Mouse (Mus musculus) neural tube, embryonic 11.5 days (tissue): ENCODE results near the gene Spdef. TPM values are rescaled to one million over a fixed set of nuclear protein-coding genes. Genes with fewer than 3 reads are reported as not detected.
A peak's percentile ranks its signal among the peaks of the same experiment; 100 is the strongest.

Experiments
- ATAC-seq: fragments of 200-750 bp; cut with Nextera tagmentation; 2 replicates; pipeline ENCODE4 v1.8.0; 2017; ENCODE audit warnings: moderate number of reproducible peaks, mild to moderate bottlenecking, moderate TSS enrichment, moderate library complexity; ENCODE audit not compliant: insufficient read depth, low FRiP score, low TSS enrichment
- DNase-seq: peaks from one replicate; pipeline ENCODE4 v3.0.0-alpha.2; 2015; ENCODE audit warnings: low spot score
- H3K27ac ChIP-seq: fragments of 300-500 bp; sonication (generic); 2 replicates; pipeline ENCODE4 v1.5.1; 2014; ENCODE audit warnings: low read depth, mild to moderate bottlenecking, low read length
- H3K27me3 ChIP-seq: fragments of 300-500 bp; sonication (generic); 2 replicates; pipeline ENCODE4 v1.6.1; 2014; ENCODE audit warnings: mild to moderate bottlenecking, low read length, mixed read lengths; ENCODE audit not compliant: control insufficient read depth, insufficient read depth
- H3K36me3 ChIP-seq: fragments of 300-500 bp; sonication (generic); 2 replicates; pipeline ENCODE4 v1.6.1; 2014; ENCODE audit warnings: mild to moderate bottlenecking, low read length, moderate library complexity, mixed read lengths; ENCODE audit not compliant: control insufficient read depth, insufficient read depth
- H3K4me1 ChIP-seq: fragments of 300-500 bp; sonication (generic); 2 replicates; pipeline ENCODE4 v1.6.1; 2014; ENCODE audit warnings: low read length, mixed read lengths; ENCODE audit not compliant: control insufficient read depth, insufficient read depth
- H3K4me2 ChIP-seq: fragments of 300-500 bp; sonication (generic); 2 replicates; pipeline ENCODE4 v1.6.1; 2014; ENCODE audit warnings: low read depth, mild to moderate bottlenecking, moderate library complexity
- H3K4me3 ChIP-seq: fragments of 300-500 bp; sonication (generic); 2 replicates; pipeline ENCODE4 v1.5.1; 2014; ENCODE audit warnings: low read depth, low read length
- H3K9ac ChIP-seq: fragments of 300-500 bp; sonication (generic); 2 replicates; pipeline ENCODE4 v1.6.1; 2014; ENCODE audit warnings: mild to moderate bottlenecking, low read length
- H3K9me3 ChIP-seq: fragments of 300-500 bp; sonication (generic); 2 replicates; pipeline ENCODE4 v1.6.1; 2016; ENCODE audit warnings: low read length; ENCODE audit not compliant: control insufficient read depth
- WGBS: fragments of 180-500 bp; shearing (Covaris S2); extraction: QIAGEN DNeasy Blood & Tissue Kit; methylation state at CpG from one replicate; pipeline ENCODE4 v1.1.7; 2014; 5-methylcytosine and 5-hydroxymethylcytosine counted together
- polyA plus RNA-seq: library from polyadenylated mRNA; unstranded; fragments of >200 nt; fragmentation: Nextera tagmentation; extraction: Ambion mirVana; gene quantifications from 2 replicates; pipeline ENCODE4 v1.2.1, GENCODE M21; 2014

Spdef gene
- polyA plus RNA-seq, 1 experiment from 2014 or later = not detected

DNA sequence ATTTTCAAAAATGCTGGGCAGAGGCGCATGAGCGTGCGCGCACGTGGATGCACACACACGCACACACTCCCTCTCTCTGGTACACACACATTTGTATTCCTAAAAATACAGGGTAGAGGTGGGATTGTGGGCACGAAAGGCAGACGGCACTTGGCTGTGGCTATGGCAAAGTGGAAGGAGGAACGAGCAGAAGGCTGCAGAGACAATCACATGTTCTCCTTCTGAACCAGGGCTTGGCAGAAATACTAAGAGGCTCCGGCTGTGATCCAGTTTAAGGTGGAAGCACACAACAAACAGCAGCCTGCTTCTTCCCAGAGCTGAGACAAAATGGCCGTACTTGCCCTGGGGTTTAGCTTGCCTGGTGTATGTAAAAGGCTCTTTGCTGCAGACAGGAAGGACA, 34.1 kb upstream of the Spdef start:
- H3K4me3 ChIP-seq = no peak overlapping the region
- ATAC-seq = no peak
- H3K9ac ChIP-seq = no peak overlapping the region
- no peaks in the 10 kb centered on the region for H3K27me3 ChIP-seq
- H3K27ac ChIP-seq = no peak overlapping the region
- no peaks in the 10 kb centered on the region for H3K9me3 ChIP-seq
- H3K4me2 ChIP-seq = no peak overlapping the region
- DNase-seq = no peak
- no peaks in the 10 kb centered on the region for H3K4me1 ChIP-seq
- 95% methylated on average over 11 of the region's 11 CpGs for WGBS
- H3K36me3 ChIP-seq = peaks cover 13% of the 10 kb centered on the region; the same call in 1 of the 2 replicates

DNA sequence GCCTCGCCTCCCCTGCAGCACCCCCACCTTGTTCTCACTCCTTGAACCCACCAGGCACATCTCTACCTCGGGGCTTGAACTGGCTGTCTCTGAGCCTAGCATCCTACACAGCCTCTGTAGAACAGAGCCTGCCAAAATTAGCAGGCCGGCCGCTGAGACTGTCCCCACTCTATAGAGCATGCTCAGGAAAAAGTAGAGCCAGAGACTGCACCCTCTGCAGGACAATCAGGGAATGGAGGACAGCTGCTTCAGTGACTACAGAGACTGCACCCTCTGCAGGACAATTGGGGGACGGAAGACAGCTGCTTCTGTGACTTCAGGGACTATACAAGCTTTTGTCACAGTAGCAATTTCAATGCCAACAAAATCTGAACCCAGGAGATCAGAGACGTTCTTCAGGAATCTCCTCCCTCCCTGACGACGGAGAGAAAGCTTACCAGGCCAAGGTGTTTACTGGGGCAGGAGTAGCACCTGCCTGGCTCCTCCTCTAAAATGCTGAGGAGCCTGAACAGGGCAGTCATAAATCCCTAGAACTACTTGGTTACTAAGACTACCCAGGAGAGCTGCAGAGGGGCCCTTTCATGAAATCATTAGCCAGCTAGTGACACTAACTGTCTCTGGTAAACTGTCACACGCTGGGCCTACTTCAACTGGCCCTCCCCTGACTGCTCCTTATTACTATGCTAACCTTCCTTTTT, 33.0 kb upstream of the Spdef start:
- DNase-seq (peak; percentile 80), ATAC-seq (peak; percentile 55; the same call in 1 of the 2 replicates)
- WGBS = 26% methylated on average over 9 of the region's 9 CpGs
- Histone ChIP-seq H3K4me3 (no peak overlapping the region), H3K9me3 (no peaks in the 10 kb centered on the region), H3K27ac (no peak overlapping the region), H3K4me2 (no peak overlapping the region), H3K27me3 (no peaks in the 10 kb centered on the region), H3K4me1 (no peaks in the 10 kb centered on the region), H3K9ac (no peak overlapping the region), H3K36me3 (peaks cover 13% of the 10 kb centered on the region; the same call in 1 of the 2 replicates)

- Histone ChIP-seq H3K27me3 (no peaks in the 10 kb centered on the region), H3K36me3 (peaks cover 5% of the 10 kb centered on the region; the same call in 1 of the 2 replicates), H3K27ac (no peak overlapping the region), H3K9ac (no peak overlapping the region), H3K9me3 (no peaks in the 10 kb centered on the region), H3K4me1 (no peaks in the 10 kb centered on the region), H3K4me2 (no peak overlapping the region), H3K4me3 (no peak overlapping the region)
- ATAC-seq = no peak
- DNase-seq = no peak
- 81% methylated on average over 6 of the region's 6 CpGs for WGBS
These were observed 31.4 kb upstream of the Spdef start for GRCm38 (mm10) chr17:27760169-27760568.

DNA sequence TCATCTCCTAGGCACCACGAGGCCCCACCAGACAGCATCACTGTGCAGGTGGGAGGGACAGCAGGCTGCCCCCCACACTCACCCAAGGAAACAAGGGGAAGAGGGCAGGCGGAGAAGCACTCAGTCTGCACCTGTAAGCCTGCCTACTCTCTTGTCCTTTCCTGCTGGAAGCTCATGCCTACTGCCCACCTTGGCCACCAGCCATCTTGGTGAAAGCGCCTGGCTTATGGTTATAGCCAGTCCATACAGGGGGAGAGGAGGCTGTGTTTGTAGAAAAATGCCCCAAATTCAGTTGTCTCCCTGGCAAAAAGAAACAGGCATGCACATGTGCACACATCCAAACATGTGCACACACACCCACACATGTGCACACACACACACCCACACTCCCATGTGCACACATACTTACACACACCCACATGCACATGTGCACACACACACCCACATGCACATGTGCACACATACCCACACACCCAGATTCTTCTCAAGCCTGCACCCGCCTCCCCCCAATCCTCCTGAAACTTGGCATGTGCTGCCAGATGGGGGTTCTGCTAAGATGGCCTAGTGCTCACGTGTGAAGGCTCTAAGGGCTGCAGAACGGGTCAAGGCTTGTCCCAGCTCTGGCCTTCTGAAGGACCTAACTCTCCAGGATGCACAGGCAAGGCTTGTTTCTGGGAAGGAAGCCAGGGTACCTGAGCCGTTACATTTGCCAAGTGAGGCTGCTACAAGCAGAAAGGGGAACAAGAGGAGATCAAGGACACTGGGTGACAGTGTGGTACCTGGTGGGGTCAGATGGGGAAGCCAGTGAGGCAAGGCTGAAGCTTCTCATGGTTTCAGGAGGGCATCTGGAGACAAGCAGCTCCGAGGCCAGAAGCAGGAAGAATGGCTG, 22.8 kb upstream of the Spdef start:
- 94% methylated on average over 8 of the region's 8 CpGs for WGBS
- no peak overlapping the region for H3K9ac ChIP-seq
- H3K27ac ChIP-seq = no peak overlapping the region
- no peaks in the 10 kb centered on the region for H3K4me1 ChIP-seq
- no peaks in the 10 kb centered on the region for H3K9me3 ChIP-seq
- no peak overlapping the region for H3K4me2 ChIP-seq
- DNase-seq = no peak
- H3K4me3 ChIP-seq = no peak overlapping the region
- ATAC-seq = no peak
- no peaks in the 10 kb centered on the region for H3K27me3 ChIP-seq
- no peaks in the 10 kb centered on the region; the same call in 1 of the 2 replicates for H3K36me3 ChIP-seq

GRCm38 (mm10) chr17:27750451-27750942, 21.7 kb upstream of the Spdef start:
- ATAC-seq = no peak
- H3K4me3 ChIP-seq = no peak overlapping the region
- no peaks in the 10 kb centered on the region for H3K4me1 ChIP-seq
- H3K27me3 ChIP-seq = no peaks in the 10 kb centered on the region
- H3K9ac ChIP-seq = no peak overlapping the region
- no peak overlapping the region for H3K27ac ChIP-seq
- DNase-seq = no peak
- H3K4me2 ChIP-seq = no peak overlapping the region
- no peaks in the 10 kb centered on the region for H3K9me3 ChIP-seq
- H3K36me3 ChIP-seq = no peaks in the 10 kb centered on the region; the same call in 1 of the 2 replicates
- 88% methylated on average over 6 of the region's 6 CpGs for WGBS

- ATAC-seq = no peak
- DNase-seq = no peak
- 79% methylated on average over 2 of the region's 2 CpGs for WGBS
- no peak overlapping the region for H3K27ac ChIP-seq
- H3K9ac ChIP-seq = no peak overlapping the region
- H3K4me1 ChIP-seq = no peaks in the 10 kb centered on the region
- no peaks in the 10 kb centered on the region for H3K9me3 ChIP-seq
- no peaks in the 10 kb centered on the region; the same call in 1 of the 2 replicates for H3K36me3 ChIP-seq
- H3K27me3 ChIP-seq = no peaks in the 10 kb centered on the region
- no peak overlapping the region for H3K4me2 ChIP-seq
- H3K4me3 ChIP-seq = no peak overlapping the region
These were observed 19.4 kb upstream of the Spdef start for GRCm38 (mm10) chr17:27748123-27748522.

- DNase-seq (no peak), ATAC-seq (no peak)
- 76% methylated on average over 4 of the region's 4 CpGs for WGBS
- Histone ChIP-seq H3K4me3 (no peak overlapping the region), H3K9ac (no peak overlapping the region), H3K9me3 (no peaks in the 10 kb centered on the region), H3K27ac (no peak overlapping the region), H3K36me3 (no peaks in the 10 kb centered on the region), H3K27me3 (no peaks in the 10 kb centered on the region), H3K4me1 (no peaks in the 10 kb centered on the region), H3K4me2 (no peak overlapping the region)
These were observed 17.7 kb upstream of the Spdef start for GRCm38 (mm10) chr17:27746446-27746845.

GRCm38 (mm10) chr17:27740961-27741360, 12.2 kb upstream of the Spdef start:
- Histone ChIP-seq H3K4me1 (no peaks in the 10 kb centered on the region), H3K27ac (no peak overlapping the region), H3K36me3 (no peaks in the 10 kb centered on the region), H3K9me3 (no peaks in the 10 kb centered on the region), H3K4me3 (no peak overlapping the region), H3K4me2 (no peak overlapping the region), H3K9ac (no peak overlapping the region), H3K27me3 (no peaks in the 10 kb centered on the region)
- DNase-seq (no peak), ATAC-seq (no peak)
- 88% methylated on average over 6 of the region's 6 CpGs for WGBS
